Mouse (Mus musculus): ENCODE measurements around the gene Hspa14. TPM values are rescaled to one million over a fixed set of nuclear protein-coding genes. Genes with fewer than 3 reads are reported as not detected.
A peak's percentile ranks its signal among the peaks of the same experiment; 100 is the strongest.

Gene Hspa14
- polyA plus RNA-seq, 1 experiment = 22.0 TPM

- H3K27ac ChIP-seq (ENCODE audit: insufficient read depth, low read length) = peak overlapping the region; percentile 75
- H3K4me1 ChIP-seq (ENCODE audit: control insufficient read depth, insufficient read depth, insufficient read length) = peaks cover 3% of the 10 kb centered on the region; the same call in 1 of the 2 replicates
- peak; percentile 17 to 37 for DNase-seq (ENCODE audit: low read depth in 1 of 2, low spot score in 2 of 2)
- peaks cover 18% of the 10 kb centered on the region for H3K36me3 ChIP-seq (ENCODE audit: control insufficient read depth, insufficient read depth, low read length)
- no peak for TF ChIP-seq CTCF (IDR thresholded peaks at IDR 0.05; ENCODE audit: extremely low read depth, insufficient read depth, insufficient read length, insufficient replicate concordance)
- TF ChIP-seq POLR2A (IDR thresholded peaks at IDR 0.05; ENCODE audit: low read depth, low read length) = no peak
- no peaks in the 10 kb centered on the region for H3K27me3 ChIP-seq (ENCODE audit: control insufficient read depth, insufficient read depth, low read length)
- WGBS = under 1% methylated on average over 15 of the region's 15 CpGs
- peak overlapping the region; percentile 75 for H3K4me3 ChIP-seq (ENCODE audit: extremely low read depth, insufficient read depth, insufficient read length)
Measured at GRCm38 (mm10) chr2:3512076-3512475, 538 bp downstream of the Hspa14 start.

GRCm38 (mm10) chr2:3500886-3501285 lies 11.7 kb downstream of the Hspa14 start:
- TF ChIP-seq POLR2A (IDR thresholded peaks at IDR 0.05; ENCODE audit: low read depth, low read length) (no peak), CTCF (IDR thresholded peaks at IDR 0.05; ENCODE audit: extremely low read depth, insufficient read depth, insufficient read length, insufficient replicate concordance) (no peak)
- Histone ChIP-seq H3K27me3 (ENCODE audit: control insufficient read depth, insufficient read depth, low read length) (no peaks in the 10 kb centered on the region), H3K4me1 (ENCODE audit: control insufficient read depth, insufficient read depth, insufficient read length) (no peaks in the 10 kb centered on the region), H3K27ac (ENCODE audit: insufficient read depth, low read length) (no peak overlapping the region), H3K36me3 (ENCODE audit: control insufficient read depth, insufficient read depth, low read length) (peaks cover 27% of the 10 kb centered on the region), H3K4me3 (ENCODE audit: extremely low read depth, insufficient read depth, insufficient read length) (no peak overlapping the region)
- peak in 1 of 2 experiments; percentile 18 for DNase-seq (ENCODE audit: low read depth in 1 of 2, low spot score in 2 of 2)
- 60% methylated on average over 5 of the region's 5 CpGs for WGBS

- DNase-seq (ENCODE audit: low read depth in 1 of 2, low spot score in 2 of 2) = no peak
- WGBS = 84% methylated on average over 6 of the region's 6 CpGs
- no peaks in the 10 kb centered on the region for H3K4me1 ChIP-seq (ENCODE audit: control insufficient read depth, insufficient read depth, insufficient read length)
- H3K27ac ChIP-seq (ENCODE audit: insufficient read depth, low read length) = no peak overlapping the region
- peaks cover 35% of the 10 kb centered on the region for H3K36me3 ChIP-seq (ENCODE audit: control insufficient read depth, insufficient read depth, low read length)
- H3K4me3 ChIP-seq (ENCODE audit: extremely low read depth, insufficient read depth, insufficient read length) = no peak overlapping the region
- no peak for TF ChIP-seq CTCF (IDR thresholded peaks at IDR 0.05; ENCODE audit: extremely low read depth, insufficient read depth, insufficient read length, insufficient replicate concordance)
- no peak for TF ChIP-seq POLR2A (IDR thresholded peaks at IDR 0.05; ENCODE audit: low read depth, low read length)
- no peaks in the 10 kb centered on the region for H3K27me3 ChIP-seq (ENCODE audit: control insufficient read depth, insufficient read depth, low read length)
Measured at GRCm38 (mm10) chr2:3499543-3499942, 13.1 kb downstream of the Hspa14 start.

- DNase-seq (ENCODE audit: low read depth in 1 of 2, low spot score in 2 of 2) = no peak
- WGBS = 64% methylated on average over 3 of the region's 3 CpGs
- Histone ChIP-seq H3K4me3 (ENCODE audit: extremely low read depth, insufficient read depth, insufficient read length) (no peak overlapping the region), H3K4me1 (ENCODE audit: control insufficient read depth, insufficient read depth, insufficient read length) (no peaks in the 10 kb centered on the region), H3K36me3 (ENCODE audit: control insufficient read depth, insufficient read depth, low read length) (peaks cover 57% of the 10 kb centered on the region), H3K27ac (ENCODE audit: insufficient read depth, low read length) (no peak overlapping the region), H3K27me3 (ENCODE audit: control insufficient read depth, insufficient read depth, low read length) (no peaks in the 10 kb centered on the region)
- TF ChIP-seq CTCF (IDR thresholded peaks at IDR 0.05; ENCODE audit: extremely low read depth, insufficient read depth, insufficient read length, insufficient replicate concordance) (no peak), POLR2A (IDR thresholded peaks at IDR 0.05; ENCODE audit: low read depth, low read length) (no peak)
Measured at GRCm38 (mm10) chr2:3493833-3494409, 18.7 kb downstream of the Hspa14 start.

GRCm38 (mm10) chr2:3489816-3490215 lies 22.8 kb downstream of the Hspa14 start:
- no peak overlapping the region for H3K4me3 ChIP-seq (ENCODE audit: extremely low read depth, insufficient read depth, insufficient read length)
- H3K27me3 ChIP-seq (ENCODE audit: control insufficient read depth, insufficient read depth, low read length) = no peaks in the 10 kb centered on the region
- H3K27ac ChIP-seq (ENCODE audit: insufficient read depth, low read length) = no peak overlapping the region
- TF ChIP-seq CTCF (IDR thresholded peaks at IDR 0.05; ENCODE audit: extremely low read depth, insufficient read depth, insufficient read length, insufficient replicate concordance) (no peak), POLR2A (IDR thresholded peaks at IDR 0.05; ENCODE audit: low read depth, low read length) (no peak)
- DNase-seq (ENCODE audit: low read depth in 1 of 2, low spot score in 2 of 2) = no peak
- H3K4me1 ChIP-seq (ENCODE audit: control insufficient read depth, insufficient read depth, insufficient read length) = no peaks in the 10 kb centered on the region
- H3K36me3 ChIP-seq (ENCODE audit: control insufficient read depth, insufficient read depth, low read length) = peaks cover 35% of the 10 kb centered on the region
- WGBS = 91% methylated on average over 3 of the region's 3 CpGs

- no peak overlapping the region for H3K4me3 ChIP-seq (ENCODE audit: extremely low read depth, insufficient read depth, insufficient read length)
- no peaks in the 10 kb centered on the region for H3K27me3 ChIP-seq (ENCODE audit: control insufficient read depth, insufficient read depth, low read length)
- no peaks in the 10 kb centered on the region; the same call in 1 of the 2 replicates for H3K4me1 ChIP-seq (ENCODE audit: control insufficient read depth, insufficient read depth, insufficient read length)
- TF ChIP-seq CTCF (IDR thresholded peaks at IDR 0.05; ENCODE audit: extremely low read depth, insufficient read depth, insufficient read length, insufficient replicate concordance) = no peak
- no peak for TF ChIP-seq POLR2A (IDR thresholded peaks at IDR 0.05; ENCODE audit: low read depth, low read length)
- H3K36me3 ChIP-seq (ENCODE audit: control insufficient read depth, insufficient read depth, low read length) = no peaks in the 10 kb centered on the region
- 72% methylated on average over 3 of the region's 3 CpGs for WGBS
- no peak for DNase-seq (ENCODE audit: low read depth in 1 of 2, low spot score in 2 of 2)
- H3K27ac ChIP-seq (ENCODE audit: insufficient read depth, low read length) = no peak overlapping the region
Measured at GRCm38 (mm10) chr2:3480239-3480638, 32.4 kb downstream of the Hspa14 start.

GRCm38 (mm10) chr2:3475746-3476251 lies 36.8 kb downstream of the Hspa14 start:
- H3K27me3 ChIP-seq (ENCODE audit: control insufficient read depth, insufficient read depth, low read length) = no peaks in the 10 kb centered on the region
- no peak overlapping the region for H3K27ac ChIP-seq (ENCODE audit: insufficient read depth, low read length)
- WGBS = 45% methylated on average over 3 of the region's 3 CpGs
- H3K36me3 ChIP-seq (ENCODE audit: control insufficient read depth, insufficient read depth, low read length) = no peaks in the 10 kb centered on the region
- TF ChIP-seq CTCF (IDR thresholded peaks at IDR 0.05; ENCODE audit: extremely low read depth, insufficient read depth, insufficient read length, insufficient replicate concordance) (no peak), POLR2A (IDR thresholded peaks at IDR 0.05; ENCODE audit: low read depth, low read length) (no peak)
- H3K4me3 ChIP-seq (ENCODE audit: extremely low read depth, insufficient read depth, insufficient read length) = peak overlapping the region; percentile 32; the same call in 1 of the 2 replicates
- H3K4me1 ChIP-seq (ENCODE audit: control insufficient read depth, insufficient read depth, insufficient read length) = no peaks in the 10 kb centered on the region; the same call in 1 of the 2 replicates
- DNase-seq (ENCODE audit: low read depth in 1 of 2, low spot score in 2 of 2) = no peak

Data from spleen, adult 2 months (tissue).